Mouse (Mus musculus) forebrain, embryonic 12.5 days (tissue): ENCODE data around the gene Zfp513. TPM values are rescaled to one million over a fixed set of nuclear protein-coding genes. Genes with fewer than 3 reads are reported as not detected.
"Not testable (repeated sequence)": the region's sequence is repeated elsewhere in the genome, so short reads cannot be mapped to it uniquely, and the experiment has no call there.

Experiments used
- ATAC-seq: fragments of 200-750 bp; cut with Nextera tagmentation; 2 replicates; pipeline ENCODE4 v1.8.0; 2017; ENCODE audit warnings: moderate TSS enrichment; ENCODE audit not compliant: low FRiP score
- H3K27ac ChIP-seq: fragments of 300-500 bp; sonication (generic); 2 replicates; pipeline ENCODE4 v1.5.1; 2016; ENCODE audit warnings: mild to moderate bottlenecking
- H3K27me3 ChIP-seq: fragments of 300-500 bp; sonication (generic); 2 replicates; pipeline ENCODE4 v1.6.1; 2016; ENCODE audit warnings: mild to moderate bottlenecking
- H3K36me3 ChIP-seq: fragments of 300-500 bp; sonication (generic); replicated peaks from 2 replicates; pipeline ENCODE4 v1.6.1; 2016; ENCODE audit warnings: mild to moderate bottlenecking
- H3K4me1 ChIP-seq: fragments of 300-500 bp; sonication (generic); 2 replicates; pipeline ENCODE4 v1.6.1; 2016
- H3K4me2 ChIP-seq: fragments of 300-500 bp; sonication (generic); 2 replicates; pipeline ENCODE4 v1.6.1; 2016; ENCODE audit warnings: mild to moderate bottlenecking, moderate library complexity
- H3K4me3 ChIP-seq: fragments of 300-500 bp; sonication (generic); replicated peaks from 2 replicates; pipeline ENCODE4 v1.5.1; 2016; ENCODE audit warnings: mild to moderate bottlenecking
- H3K9ac ChIP-seq: fragments of 300-500 bp; sonication (generic); 2 replicates; pipeline ENCODE4 v1.6.1; 2016; ENCODE audit warnings: mild to moderate bottlenecking
- H3K9me3 ChIP-seq: fragments of 300-500 bp; sonication (generic); 2 replicates; pipeline ENCODE4 v1.6.1; 2016
- WGBS: fragments of 180-500 bp; shearing (Covaris S2); methylation state at CpG from one replicate; pipeline ENCODE4 v1.1.7; 2016; 5-methylcytosine and 5-hydroxymethylcytosine counted together
- polyA plus RNA-seq: library from polyadenylated mRNA; unstranded; fragments of >200 nt; fragmentation: Nextera tagmentation; extraction: Ambion mirVana; gene quantifications from 2 replicates; pipeline ENCODE4 v1.2.1, GENCODE M21; 2016

Zfp513 gene
- polyA plus RNA-seq, 1 experiment from 2014 or later: 14.3 TPM

DNA sequence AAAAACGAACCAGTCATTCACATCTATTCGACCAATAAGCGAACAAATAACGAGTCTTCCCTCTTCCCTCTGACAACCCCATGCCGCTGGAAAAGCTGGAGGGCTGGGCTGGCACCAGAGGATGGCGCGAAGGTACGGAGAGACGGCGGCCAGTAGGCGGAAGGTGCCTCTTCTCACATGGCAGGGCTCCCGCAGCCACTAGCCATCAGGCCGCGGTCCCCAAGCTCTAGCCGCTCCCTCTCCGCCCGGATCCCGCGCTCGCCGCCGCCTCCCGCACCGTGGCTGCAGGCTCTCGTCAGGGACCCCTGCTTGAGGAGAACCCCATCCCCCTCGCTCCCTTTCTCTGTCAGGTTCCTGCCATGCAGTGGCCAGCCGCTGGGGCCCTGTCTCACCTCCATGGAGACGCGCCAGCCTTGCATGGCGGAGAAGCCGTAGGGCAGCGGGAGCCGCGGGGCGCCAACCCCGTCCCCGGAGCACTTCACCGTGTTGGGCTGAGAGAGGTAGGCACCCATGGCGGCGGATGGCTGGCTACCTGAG, 17.9 kb upstream of the Zfp513 start:
- Histone ChIP-seq H3K9me3 (no peaks in the 10 kb centered on the region), H3K4me1 (peaks cover 9% of the 10 kb centered on the region), H3K4me3 (peak overlapping the region; percentile 98), H3K27me3 (no peaks in the 10 kb centered on the region), H3K4me2 (peak overlapping the region; percentile 77), H3K36me3 (no peaks in the 10 kb centered on the region), H3K27ac (peak overlapping the region; percentile 93), H3K9ac (peak overlapping the region; percentile 90)
- WGBS: 0% methylated on average over 38 of the region's 40 CpGs
- ATAC-seq: no peak; the same call in 1 of the 2 replicates

DNA sequence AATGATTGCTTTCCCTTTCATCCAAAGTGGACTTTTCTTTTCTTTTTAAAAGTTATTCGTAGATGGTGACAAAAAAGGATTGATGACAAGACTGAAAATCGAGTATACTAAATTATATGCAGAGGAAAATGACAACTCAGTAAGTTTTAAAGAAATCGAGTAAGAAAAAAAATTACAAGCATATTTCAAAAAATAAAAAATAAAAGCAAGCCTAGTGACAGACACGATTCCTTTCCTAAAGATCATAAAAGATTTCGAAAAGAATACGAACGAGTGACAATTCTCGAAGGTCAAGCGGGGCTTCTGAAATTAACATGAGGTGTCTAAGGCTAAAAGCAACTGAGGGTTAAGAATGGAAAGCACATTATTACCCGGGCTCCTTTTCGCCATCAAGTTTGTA, 17.4 kb upstream of the Zfp513 start:
- Histone ChIP-seq H3K27ac (peak overlapping the region; percentile 93), H3K4me1 (peaks cover 9% of the 10 kb centered on the region), H3K9me3 (no peaks in the 10 kb centered on the region), H3K9ac (peak overlapping the region; percentile 90), H3K36me3 (no peaks in the 10 kb centered on the region), H3K4me2 (peak overlapping the region; percentile 77), H3K4me3 (peak overlapping the region; percentile 98), H3K27me3 (no peaks in the 10 kb centered on the region)
- ATAC-seq: no peak
- 3% methylated on average over 11 of the region's 11 CpGs for WGBS

DNA sequence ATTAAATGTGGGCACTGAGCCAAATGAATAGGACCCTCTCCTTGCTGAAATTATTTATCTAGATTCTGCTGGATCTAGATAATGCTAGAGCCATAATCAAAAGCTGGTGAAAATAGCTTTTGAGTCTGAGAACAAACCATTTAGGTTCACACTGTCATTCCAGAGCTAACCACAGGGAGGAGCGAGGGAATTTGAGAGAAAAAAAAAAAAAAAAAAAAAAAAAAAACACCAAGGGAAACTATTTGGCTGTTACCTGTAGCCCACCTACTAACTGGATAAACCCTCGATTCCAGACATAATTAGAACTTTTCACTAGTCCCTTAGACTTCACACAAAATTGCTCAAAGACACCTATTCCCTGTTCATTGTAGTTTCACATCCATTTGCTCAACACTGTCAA, 17.0 kb upstream of the Zfp513 start:
- no peak overlapping the region for H3K9ac ChIP-seq
- ATAC-seq: no peak
- H3K36me3 ChIP-seq: no peaks in the 10 kb centered on the region
- peak overlapping the region; percentile 77 for H3K4me2 ChIP-seq
- 0% methylated on average over 2 of the region's 2 CpGs for WGBS
- no peaks in the 10 kb centered on the region for H3K27me3 ChIP-seq
- no peaks in the 10 kb centered on the region for H3K9me3 ChIP-seq
- H3K27ac ChIP-seq: no peak overlapping the region
- peak overlapping the region; percentile 98 for H3K4me3 ChIP-seq
- peaks cover 9% of the 10 kb centered on the region for H3K4me1 ChIP-seq

DNA sequence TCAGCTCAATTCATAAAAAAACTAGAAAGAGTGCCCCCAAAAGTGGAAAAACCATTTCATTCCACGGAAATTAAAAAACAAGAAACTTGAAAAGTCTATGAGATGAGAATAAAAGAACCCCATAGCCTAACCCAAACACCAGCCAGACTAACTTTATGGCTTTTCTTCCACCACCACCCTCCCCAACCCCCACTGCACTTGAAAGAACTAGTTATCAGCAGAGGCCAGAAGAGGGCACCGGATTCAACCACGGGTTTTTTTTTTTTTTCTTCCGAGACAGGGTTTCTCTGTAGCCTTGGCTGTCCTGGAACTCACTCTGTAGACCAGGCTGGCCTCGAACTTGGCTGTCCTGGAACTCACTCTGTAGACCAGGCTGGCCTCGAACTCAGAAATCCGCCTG, 16.2 kb upstream of the Zfp513 start:
- ATAC-seq: no peak
- WGBS: 74% methylated on average over 7 of the region's 7 CpGs
- Histone ChIP-seq H3K4me1 (peaks cover 9% of the 10 kb centered on the region), H3K4me2 (no peak overlapping the region), H3K36me3 (no peaks in the 10 kb centered on the region), H3K27ac (no peak overlapping the region), H3K9me3 (no peaks in the 10 kb centered on the region), H3K4me3 (no peak overlapping the region), H3K9ac (no peak overlapping the region), H3K27me3 (no peaks in the 10 kb centered on the region)

DNA sequence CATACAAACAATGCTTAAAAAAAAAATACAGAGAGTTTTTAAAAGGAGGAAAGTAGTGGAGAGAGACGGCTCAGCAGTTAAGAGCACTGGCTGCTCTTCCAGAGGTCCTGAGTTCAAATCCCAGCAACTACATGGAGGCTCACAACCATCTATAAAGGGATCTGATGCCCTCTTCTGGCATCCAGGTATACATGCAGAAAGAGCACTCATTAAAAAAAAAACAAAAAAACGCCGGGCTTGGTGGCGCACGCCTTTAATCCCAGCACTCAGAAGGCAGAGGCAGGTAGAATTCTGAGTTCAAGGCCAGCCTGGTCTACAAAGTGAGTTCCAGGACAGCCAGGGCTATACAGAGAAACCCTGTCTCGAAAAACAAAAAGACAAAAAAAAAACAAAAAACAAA, 14.5 kb upstream of the Zfp513 start:
- not testable (repeated sequence) for H3K9me3 ChIP-seq, ATAC-seq, H3K27me3 ChIP-seq, H3K9ac ChIP-seq, H3K4me2 ChIP-seq, H3K4me1 ChIP-seq, H3K4me3 ChIP-seq, H3K27ac ChIP-seq, H3K36me3 ChIP-seq
- 94% methylated on average over 6 of the region's 6 CpGs for WGBS

DNA sequence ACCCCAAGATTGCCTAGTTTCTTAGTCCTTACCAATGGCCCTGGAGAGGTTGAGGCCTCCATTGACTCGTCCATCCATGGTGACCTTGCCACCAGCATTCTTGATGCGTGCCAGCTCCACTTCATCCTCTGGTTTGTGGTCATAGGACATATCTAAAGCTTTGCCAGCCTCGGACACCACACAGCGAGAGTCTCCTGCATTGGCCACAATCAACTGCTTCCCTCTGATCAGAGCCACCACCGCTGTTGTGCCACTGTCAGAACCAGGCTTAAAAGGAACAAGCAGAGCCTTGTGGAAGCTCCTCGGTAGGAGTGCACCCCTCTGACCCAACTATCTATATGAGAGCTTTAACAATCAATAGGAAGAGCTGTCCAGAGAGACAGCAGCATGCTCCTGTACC, 2.3 kb upstream of the Zfp513 start:
- no peak overlapping the region for H3K4me2 ChIP-seq
- H3K9me3 ChIP-seq: peaks cover 5% of the 10 kb centered on the region
- H3K36me3 ChIP-seq: peaks cover 72% of the 10 kb centered on the region
- H3K4me1 ChIP-seq: peaks cover 25% of the 10 kb centered on the region
- no peak overlapping the region for H3K9ac ChIP-seq
- no peak for ATAC-seq
- no peak overlapping the region for H3K4me3 ChIP-seq
- no peaks in the 10 kb centered on the region for H3K27me3 ChIP-seq
- H3K27ac ChIP-seq: no peak overlapping the region
- WGBS: 96% methylated on average over 6 of the region's 6 CpGs

DNA sequence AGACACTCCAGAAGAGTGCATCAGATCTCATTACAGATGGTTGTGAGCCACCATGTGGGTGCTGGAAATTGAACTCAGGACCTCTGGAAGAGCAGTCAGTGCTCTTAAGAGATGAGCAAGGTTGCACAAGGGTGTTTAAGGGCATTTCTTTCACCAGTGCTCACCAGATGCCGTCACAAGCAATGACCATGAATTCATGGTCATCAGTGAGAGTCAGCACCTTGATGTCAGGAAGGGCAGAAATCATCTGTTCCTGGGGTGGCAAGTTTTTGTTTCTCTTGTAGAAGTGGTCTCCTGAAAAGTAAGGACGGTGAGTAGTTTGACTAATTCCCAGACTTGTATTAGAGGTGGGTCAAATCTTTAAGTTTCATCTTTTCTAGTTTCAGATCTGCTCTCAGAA, 1.8 kb upstream of the Zfp513 start:
- Histone ChIP-seq H3K4me2 (no peak overlapping the region), H3K9ac (no peak overlapping the region), H3K4me3 (no peak overlapping the region), H3K4me1 (peaks cover 25% of the 10 kb centered on the region), H3K9me3 (peaks cover 5% of the 10 kb centered on the region), H3K27me3 (no peaks in the 10 kb centered on the region), H3K36me3 (peaks cover 78% of the 10 kb centered on the region), H3K27ac (no peak overlapping the region)
- 92% methylated on average over 2 of the region's 2 CpGs for WGBS
- ATAC-seq: no peak

DNA sequence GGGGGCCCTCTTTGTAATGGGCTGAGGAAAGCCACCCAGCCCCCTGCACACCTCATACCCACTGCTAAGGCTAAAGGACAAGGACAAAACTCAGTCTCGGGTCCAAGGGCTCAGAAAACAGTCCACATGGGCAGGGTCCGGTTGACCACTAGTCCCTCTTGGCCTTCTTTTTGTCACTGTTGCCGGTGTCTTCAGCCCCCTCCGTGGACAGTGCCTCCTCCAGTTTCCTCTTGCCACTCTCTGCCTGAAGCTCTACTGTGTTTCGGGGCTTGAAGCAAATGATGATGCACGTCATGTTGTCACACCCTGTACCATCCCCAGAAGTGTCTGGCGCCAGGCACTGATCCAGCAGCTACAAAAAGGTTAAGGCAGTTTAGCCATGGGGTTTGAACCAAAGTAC, 830 bp upstream of the Zfp513 start:
- Histone ChIP-seq H3K4me2 (peak overlapping the region; percentile 83), H3K4me3 (peak overlapping the region; percentile 88), H3K4me1 (peaks cover 25% of the 10 kb centered on the region), H3K36me3 (peaks cover 79% of the 10 kb centered on the region), H3K9ac (peak overlapping the region; percentile 31), H3K9me3 (peaks cover 5% of the 10 kb centered on the region), H3K27ac (peak overlapping the region; percentile 79), H3K27me3 (no peaks in the 10 kb centered on the region)
- WGBS: 80% methylated on average over 7 of the region's 7 CpGs
- no peak for ATAC-seq

DNA sequence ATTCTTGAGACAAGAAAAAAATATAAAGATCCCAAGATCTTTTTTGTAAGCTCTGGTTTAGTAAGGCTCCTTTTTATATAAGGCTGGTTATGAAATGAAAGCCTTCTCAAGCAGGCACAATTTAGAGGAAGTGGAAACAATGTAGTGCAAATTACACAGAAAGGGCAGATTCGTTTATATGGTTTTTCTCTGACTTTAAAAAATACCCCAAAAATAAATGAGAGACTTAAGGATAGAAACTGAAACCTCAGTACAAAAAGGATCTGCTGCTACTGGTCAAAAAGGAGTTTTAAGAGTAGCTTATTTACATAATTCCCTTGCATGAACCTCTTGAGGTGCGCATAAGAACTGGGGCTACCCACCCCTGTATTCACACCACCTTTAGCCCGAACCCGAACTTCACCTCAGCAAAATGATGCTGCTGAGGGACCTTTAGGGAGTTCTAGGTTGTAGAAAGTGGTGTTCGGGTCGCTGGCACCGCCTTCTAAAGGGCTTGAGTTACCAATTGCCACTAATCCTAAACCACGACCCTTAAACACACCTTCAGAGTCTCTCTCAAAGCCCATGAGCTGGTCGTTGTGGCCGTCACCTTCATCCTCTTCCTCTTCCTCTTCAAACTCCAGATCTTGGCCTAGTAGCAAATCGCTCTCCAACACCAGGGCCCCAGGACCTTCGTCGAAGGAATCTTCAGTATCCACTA, 911 bp downstream of the Zfp513 start:
- H3K27ac ChIP-seq: peak overlapping the region; percentile 79
- H3K36me3 ChIP-seq: peaks cover 81% of the 10 kb centered on the region
- peak overlapping the region; percentile 90 for H3K9ac ChIP-seq
- 20% methylated on average over 13 of the region's 13 CpGs for WGBS
- H3K9me3 ChIP-seq: peaks cover 5% of the 10 kb centered on the region
- H3K4me1 ChIP-seq: peaks cover 25% of the 10 kb centered on the region
- ATAC-seq: no peak
- peak overlapping the region; percentile 83 for H3K4me2 ChIP-seq
- no peaks in the 10 kb centered on the region for H3K27me3 ChIP-seq
- H3K4me3 ChIP-seq: peak overlapping the region; percentile 88

DNA sequence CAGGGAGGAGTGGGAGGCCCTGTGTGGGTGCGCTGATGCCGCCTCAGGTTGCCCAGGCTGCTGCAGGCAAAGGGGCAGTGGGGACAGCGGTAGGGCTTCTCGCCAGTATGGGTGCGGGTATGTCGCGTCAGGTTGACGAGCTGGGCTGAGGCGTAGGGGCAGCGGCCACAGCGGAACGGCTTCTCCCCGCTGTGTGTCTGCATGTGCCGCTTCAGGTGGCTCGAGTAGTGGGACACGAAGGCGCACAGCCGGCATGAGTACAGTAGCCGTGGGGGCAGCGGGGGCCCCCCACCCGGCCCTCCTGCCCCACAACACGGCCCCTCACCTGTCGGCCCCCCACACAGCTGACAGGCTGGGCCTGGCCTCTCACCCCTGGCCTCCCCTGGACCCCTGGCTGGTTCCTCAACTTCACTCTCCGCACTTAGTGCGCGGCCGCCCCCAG, 1.8 kb downstream of the Zfp513 start:
- Histone ChIP-seq H3K27me3 (no peaks in the 10 kb centered on the region), H3K27ac (peak overlapping the region; percentile 10; the same call in 1 of the 2 replicates), H3K4me1 (peaks cover 25% of the 10 kb centered on the region), H3K4me2 (no peak overlapping the region), H3K4me3 (peak overlapping the region; percentile 14), H3K9me3 (peaks cover 5% of the 10 kb centered on the region), H3K36me3 (peaks cover 82% of the 10 kb centered on the region), H3K9ac (no peak overlapping the region)
- no peak for ATAC-seq
- WGBS: 90% methylated on average over 27 of the region's 27 CpGs

DNA sequence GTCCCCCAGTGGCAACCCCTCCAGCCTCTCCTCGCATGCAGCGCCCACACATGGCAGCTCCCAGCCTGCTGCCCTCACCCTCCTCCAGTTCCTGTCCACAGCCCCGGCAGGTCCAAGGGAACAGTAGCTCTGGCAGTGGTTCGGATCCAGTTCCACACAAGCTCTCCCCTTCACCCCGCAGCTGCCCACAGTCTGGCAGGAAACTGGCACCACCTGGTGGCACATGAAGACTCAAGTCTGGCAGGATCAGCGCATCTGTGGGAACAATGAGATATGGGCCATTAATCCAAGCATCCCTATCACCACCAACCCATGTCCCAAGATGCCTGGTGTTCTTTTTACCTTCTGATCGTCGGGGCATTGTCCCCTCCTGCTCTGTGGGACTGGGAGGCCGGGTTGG, 2.2 kb downstream of the Zfp513 start:
- ATAC-seq: no peak
- peaks cover 25% of the 10 kb centered on the region for H3K4me1 ChIP-seq
- no peak overlapping the region for H3K4me2 ChIP-seq
- H3K27me3 ChIP-seq: no peaks in the 10 kb centered on the region
- H3K27ac ChIP-seq: peak overlapping the region; percentile 10; the same call in 1 of the 2 replicates
- H3K9ac ChIP-seq: no peak overlapping the region
- WGBS: 85% methylated on average over 9 of the region's 9 CpGs
- H3K9me3 ChIP-seq: peaks cover 5% of the 10 kb centered on the region
- H3K36me3 ChIP-seq: peaks cover 82% of the 10 kb centered on the region
- peak overlapping the region; percentile 14 for H3K4me3 ChIP-seq

DNA sequence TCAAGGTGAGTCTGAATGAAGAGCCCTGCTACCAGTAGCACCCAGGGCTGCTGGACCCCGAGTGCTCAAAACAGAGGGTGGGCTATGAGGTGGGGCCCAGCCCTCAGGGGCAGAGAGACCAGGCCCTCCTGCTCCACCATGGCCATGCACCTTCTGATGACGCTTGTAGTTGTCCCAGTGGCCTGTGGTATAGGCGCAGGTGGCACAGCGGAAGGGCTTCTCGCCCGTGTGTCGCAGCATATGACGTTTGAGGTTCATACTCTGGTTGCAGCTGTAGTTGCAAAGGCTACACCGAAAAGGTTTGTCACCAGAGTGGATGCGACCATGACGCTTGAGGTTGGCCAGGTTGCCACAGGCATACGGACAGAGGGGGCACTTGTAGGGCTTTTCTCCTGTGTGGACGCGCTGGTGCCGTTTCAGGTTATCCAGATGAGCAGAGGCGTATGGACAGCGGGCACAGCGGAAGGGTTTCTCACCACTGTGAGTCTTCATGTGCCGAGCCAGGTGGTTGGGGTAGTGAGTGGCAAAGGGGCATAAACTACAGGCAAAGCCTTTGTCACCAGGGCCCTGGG, 2.7 kb downstream of the Zfp513 start:
- no peak overlapping the region for H3K4me3 ChIP-seq
- no peak overlapping the region for H3K9ac ChIP-seq
- H3K4me1 ChIP-seq: peaks cover 28% of the 10 kb centered on the region
- no peak overlapping the region for H3K4me2 ChIP-seq
- ATAC-seq: no peak
- peaks cover 5% of the 10 kb centered on the region for H3K9me3 ChIP-seq
- 90% methylated on average over 19 of the region's 19 CpGs for WGBS
- no peaks in the 10 kb centered on the region for H3K27me3 ChIP-seq
- peaks cover 82% of the 10 kb centered on the region for H3K36me3 ChIP-seq
- H3K27ac ChIP-seq: 0 out of 2 replicates have a peak overlapping the region, but pooled peaks have one; percentile 10
